Mouse (Mus musculus): ENCODE data around the gene Olfr1275.

The Olfr1275 gene

DNA sequence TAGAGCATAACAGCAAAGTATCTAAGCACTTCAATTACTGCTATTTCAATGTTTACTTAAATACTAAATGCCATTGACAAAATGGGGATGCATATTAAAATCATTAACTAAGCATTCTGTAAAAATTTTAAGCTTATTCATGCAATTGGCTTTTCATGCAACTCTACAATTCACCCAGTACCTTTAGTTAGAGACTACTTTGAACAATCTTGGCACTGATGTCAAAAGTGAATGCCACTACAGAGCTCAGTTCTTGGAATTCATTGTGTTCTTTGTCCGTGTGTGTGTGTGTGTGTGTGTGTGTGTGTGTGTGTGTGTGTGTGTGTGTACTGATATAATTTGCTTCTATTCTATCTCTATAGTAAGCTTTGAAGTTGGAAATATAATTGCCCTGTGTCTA lies at the start of gene Olfr1275:
TSS of gene Olfr1275 (minus strand) at position 101 of the 400 bp plus-strand sequence.
- no peak for DNase-seq (ENCODE audit: low spot score)

DNA sequence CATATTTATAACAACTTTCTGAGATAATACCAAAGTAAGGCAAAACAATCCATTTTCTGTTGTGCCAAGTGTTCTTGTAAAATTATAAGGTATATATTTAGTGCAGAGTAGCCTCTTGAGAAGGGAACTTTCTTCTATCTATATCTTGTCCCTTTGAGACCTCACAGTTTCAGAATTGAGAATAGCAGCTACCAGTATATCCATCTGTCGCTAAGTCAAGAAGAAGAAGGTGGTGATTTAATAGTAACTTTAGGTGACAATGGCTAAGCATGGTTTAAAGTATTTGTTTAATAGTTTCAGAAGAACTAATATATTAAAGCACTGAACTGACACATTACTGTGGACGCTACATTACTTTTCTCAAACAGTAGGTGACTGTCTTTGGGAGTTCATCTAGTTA lies 38.9 kb upstream of the Olfr1275 start, which contains the start of gene Olfr1277:
TSS of gene Olfr1277 (minus strand) at position 101 of the 400 bp plus-strand sequence.
- DNase-seq (ENCODE audit: low spot score) = no peak

DNA sequence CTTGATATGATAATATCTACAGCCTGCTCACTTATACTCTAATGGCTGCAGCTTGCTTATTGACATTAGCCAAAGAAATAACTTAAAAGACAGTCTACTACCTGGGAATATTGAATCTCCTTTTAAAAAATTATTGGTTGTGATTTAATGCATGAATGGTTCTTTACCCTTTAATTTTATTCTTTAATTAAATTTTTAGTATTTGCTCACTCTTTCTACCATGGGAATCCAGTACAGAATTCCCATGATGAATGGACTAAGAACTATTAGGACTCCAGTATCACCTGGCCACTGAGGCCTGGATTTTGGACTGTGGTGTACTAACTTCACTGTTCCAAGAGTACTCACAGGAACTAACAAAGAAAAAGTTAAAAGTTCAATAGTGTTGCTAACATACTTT lies 19.1 kb upstream of the Olfr1275 start, which contains the start of gene Olfr1276:
TSS of gene Olfr1276 (plus strand) at position 301 of the 400 bp plus-strand sequence.
- no peak for DNase-seq (ENCODE audit: low spot score)

DNA sequence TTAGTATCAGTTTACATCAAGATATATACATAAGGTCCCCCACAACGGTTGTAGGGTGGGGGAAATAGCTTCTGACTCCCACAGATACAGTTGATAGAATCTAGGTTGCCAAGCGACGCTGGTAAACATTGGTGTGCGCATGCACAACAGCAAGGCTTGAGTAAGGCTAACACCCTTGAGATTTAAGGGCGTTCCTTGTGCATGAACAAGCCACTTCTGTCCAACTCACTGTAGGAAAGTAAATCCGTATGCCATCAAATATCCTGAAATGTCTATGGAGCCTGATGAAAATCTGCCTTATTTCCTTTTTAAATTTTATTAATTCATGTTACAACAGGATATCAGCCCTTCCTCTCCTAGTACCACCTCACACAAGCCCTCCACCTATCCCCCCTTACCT lies 5.6 kb downstream of the Olfr1275 start, which contains the start of gene 4930430A15Rik:
TSS of gene 4930430A15Rik (minus strand) at position 101 of the 400 bp plus-strand sequence.
- DNase-seq (ENCODE audit: low spot score) = no peak

DNA sequence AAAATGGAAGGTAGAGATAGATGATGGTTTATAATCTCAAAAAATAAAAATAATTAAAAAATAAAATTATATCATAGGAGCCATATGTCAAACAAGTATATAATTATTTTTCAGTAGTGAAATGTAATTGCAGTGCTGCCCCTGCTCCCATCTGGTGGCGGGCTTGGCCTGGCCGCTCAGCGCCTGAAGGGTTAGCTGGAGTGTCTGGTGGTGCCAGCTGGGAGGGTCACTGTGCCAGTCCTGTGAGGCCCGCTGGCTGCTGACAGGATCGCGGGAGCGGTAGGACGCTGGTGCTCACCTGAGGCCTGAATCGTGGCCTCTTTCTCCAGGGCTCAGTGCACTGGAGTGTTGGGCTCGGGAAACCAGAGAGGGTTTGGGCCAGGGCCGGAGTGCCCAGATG lies 53.0 kb downstream of the Olfr1275 start:
- no peak for DNase-seq (ENCODE audit: low spot score)

Data from testis, postnatal 14 days (tissue).